Mouse (Mus musculus) CH12.LX (cell line): Measurements from ENCODE around the gene Rassf2.

Source experiments
- CTCF ChIP-seq, 2 experiments: IDR thresholded peaks in 1 of 2; conservative IDR thresholded peaks in 1 of 2; 2 replicates each; pipeline ENCODE4 v1.5.1; 2011 to 2012; ENCODE audit warnings: low read depth in 2 of 2, low read length in 2 of 2, improper control_type of control experiment in 1 of 2, inconsistent platforms in 1 of 2, mild to moderate bottlenecking in 1 of 2, moderate library complexity in 1 of 2
- E2F4 ChIP-seq: IDR thresholded peaks from 2 replicates; pipeline ENCODE4 v1.6.1; 2011; ENCODE audit warnings: low read depth, low read length, improper control_type of control experiment; ENCODE audit not compliant: insufficient replicate concordance
- EP300 ChIP-seq: IDR thresholded peaks from 2 replicates; pipeline ENCODE4 v1.6.1; 2011; ENCODE audit warnings: low read length, improper control_type of control experiment
- GABPA ChIP-seq: IDR thresholded peaks from 2 replicates; pipeline ENCODE4 v1.6.1; 2012; ENCODE audit warnings: low read depth, low read length, improper control_type of control experiment, inconsistent platforms; ENCODE audit not compliant: insufficient replicate concordance
- MAZ ChIP-seq: IDR thresholded peaks from 2 replicates; pipeline ENCODE4 v1.6.1; 2012; ENCODE audit warnings: low read depth, mild to moderate bottlenecking, inconsistent platforms, low read length, improper control_type of control experiment, moderate library complexity
- MXI1 ChIP-seq: IDR thresholded peaks from 2 replicates; pipeline ENCODE4 v1.6.1; 2011; ENCODE audit warnings: mild to moderate bottlenecking, low read depth, low read length, improper control_type of control experiment
- NELFE ChIP-seq: IDR thresholded peaks from 2 replicates; pipeline ENCODE4 v1.6.1; 2011; ENCODE audit warnings: low read depth, low read length, improper control_type of control experiment
- PAX5 ChIP-seq: IDR thresholded peaks from 2 replicates; pipeline ENCODE4 v1.6.1; 2012; ENCODE audit warnings: low read length, inconsistent platforms, mixed read lengths
- POLR2A ChIP-seq: IDR thresholded peaks from 2 replicates; pipeline ENCODE4 v1.6.1; 2011; ENCODE audit warnings: low read depth, mild to moderate bottlenecking, improper control_type of control experiment, low read length
- RAD21 ChIP-seq: IDR thresholded peaks from 2 replicates; pipeline ENCODE4 v1.6.1; 2011; ENCODE audit warnings: low read depth, mild to moderate bottlenecking, low read length, improper control_type of control experiment, moderate library complexity
- RCOR1 ChIP-seq: conservative IDR thresholded peaks from 2 replicates; pipeline ENCODE4 v1.6.1; 2012; ENCODE audit warnings: low read depth, mild to moderate bottlenecking, inconsistent platforms, low read length, improper control_type of control experiment
- SIN3A ChIP-seq: IDR thresholded peaks from 2 replicates; pipeline ENCODE4 v1.6.1; 2012; ENCODE audit warnings: low read length, improper control_type of control experiment, inconsistent platforms
- USF1 ChIP-seq: IDR thresholded peaks from 2 replicates; pipeline ENCODE4 v1.6.1; 2014; ENCODE audit warnings: low read depth, mild to moderate bottlenecking, inconsistent platforms, low read length, improper control_type of control experiment
- ZC3H11A ChIP-seq: IDR thresholded peaks from 2 replicates; pipeline ENCODE4 v1.6.1; 2012; ENCODE audit warnings: low read depth, mild to moderate bottlenecking, inconsistent platforms, low read length, improper control_type of control experiment

DNA sequence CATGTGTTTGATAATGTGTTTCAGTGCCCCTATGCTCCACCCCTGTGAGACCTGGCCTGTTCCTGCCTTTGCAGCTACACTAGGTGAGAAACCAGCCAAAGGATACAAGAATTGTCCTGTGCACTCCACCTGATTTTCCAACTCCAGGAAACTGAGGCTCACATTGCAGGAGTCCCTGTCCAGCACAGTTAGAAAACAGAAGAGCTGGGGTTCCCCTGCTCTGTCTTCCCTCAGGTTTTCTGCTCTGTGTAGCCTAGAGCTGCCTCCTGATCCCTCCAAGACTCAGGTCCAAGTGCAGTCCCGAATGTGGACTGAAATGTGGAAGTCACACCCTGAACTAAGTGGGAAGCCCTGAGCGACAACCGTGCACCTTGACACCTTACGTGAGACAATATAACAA lies 76.3 kb downstream of the Rassf2 start:
- TF ChIP-seq CTCF (conservative IDR thresholded peaks at IDR 0.05 in 1 of 2, IDR thresholded peaks at IDR 0.05 in 1 of 2; ENCODE audit: low read depth in 2 of 2, low read length in 2 of 2) (no peak), NELFE (no peak), SIN3A (no peak), EP300 (no peak), GABPA (no peak), USF1 (no peak), RCOR1 (no peak), ZC3H11A (no peak), MXI1 (no peak), RAD21 (no peak), E2F4 (no peak), MAZ (no peak), POLR2A (no peak), PAX5 (no peak)
